Mouse (Mus musculus): ENCODE results near the gene Elk3.

DNA sequence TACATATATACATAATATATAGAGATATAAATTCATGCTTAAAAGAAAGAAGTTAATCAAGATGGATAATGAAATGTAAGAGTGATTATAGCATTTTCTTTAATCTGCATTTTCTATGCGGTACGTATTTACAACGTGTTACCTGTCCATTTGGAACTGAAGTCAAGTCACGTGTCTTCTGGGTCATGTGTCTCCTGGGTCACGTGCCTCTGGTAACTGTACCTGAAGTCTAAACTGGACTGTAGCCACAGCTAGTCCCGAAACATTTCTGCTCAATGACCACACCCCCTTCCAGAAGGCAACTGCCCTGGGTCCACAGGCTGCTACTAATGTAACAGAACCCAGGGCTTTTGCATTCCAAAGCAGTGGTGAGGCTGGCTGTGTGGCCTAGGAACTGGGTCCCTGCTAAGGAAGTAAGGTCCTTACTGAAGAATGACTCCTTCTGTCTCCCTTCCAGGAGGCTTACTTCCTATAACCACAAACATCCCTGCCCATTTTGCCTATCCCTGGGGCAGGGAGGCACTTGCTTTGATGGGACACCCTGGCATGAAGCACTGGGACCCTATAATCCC is 40.0 kb downstream of the Elk3 start:
- no peak for TF ChIP-seq GATA1 (IDR thresholded peaks at IDR 0.05; ENCODE audit: low read length)
- TF ChIP-seq TAL1 (IDR thresholded peaks at IDR 0.05; ENCODE audit: low read length), result no peak

Measured in erythroblast, embryonic 14.5 days (primary cell).